Mouse (Mus musculus): ENCODE results near the gene Ddx42. TPM values are rescaled to one million over a fixed set of nuclear protein-coding genes. Genes with fewer than 3 reads are reported as not detected.

The Ddx42 gene
- 29.4 and 30.6 TPM in 2 replicates for polyA plus RNA-seq (2015; fragmentation: Nextera tagmentation; extraction: Ambion mirVana)

GRCm38 (mm10) chr11:106216730-106217490 is at the start of gene Ddx42:
Gene Ddx42 (plus strand): TSS chr11:106216926.

GRCm38 (mm10) chr11:106202123-106202465 is 14.6 kb upstream of the Ddx42 start, which contains the start of gene Strada:
Gene Strada (minus strand): TSS chr11:106202168.

GRCm38 (mm10) chr11:106215927-106216729 is 598 bp upstream of the Ddx42 start, which contains the start of gene Ccdc47:
Gene Ccdc47 (minus strand): TSS chr11:106216344.

DNA sequence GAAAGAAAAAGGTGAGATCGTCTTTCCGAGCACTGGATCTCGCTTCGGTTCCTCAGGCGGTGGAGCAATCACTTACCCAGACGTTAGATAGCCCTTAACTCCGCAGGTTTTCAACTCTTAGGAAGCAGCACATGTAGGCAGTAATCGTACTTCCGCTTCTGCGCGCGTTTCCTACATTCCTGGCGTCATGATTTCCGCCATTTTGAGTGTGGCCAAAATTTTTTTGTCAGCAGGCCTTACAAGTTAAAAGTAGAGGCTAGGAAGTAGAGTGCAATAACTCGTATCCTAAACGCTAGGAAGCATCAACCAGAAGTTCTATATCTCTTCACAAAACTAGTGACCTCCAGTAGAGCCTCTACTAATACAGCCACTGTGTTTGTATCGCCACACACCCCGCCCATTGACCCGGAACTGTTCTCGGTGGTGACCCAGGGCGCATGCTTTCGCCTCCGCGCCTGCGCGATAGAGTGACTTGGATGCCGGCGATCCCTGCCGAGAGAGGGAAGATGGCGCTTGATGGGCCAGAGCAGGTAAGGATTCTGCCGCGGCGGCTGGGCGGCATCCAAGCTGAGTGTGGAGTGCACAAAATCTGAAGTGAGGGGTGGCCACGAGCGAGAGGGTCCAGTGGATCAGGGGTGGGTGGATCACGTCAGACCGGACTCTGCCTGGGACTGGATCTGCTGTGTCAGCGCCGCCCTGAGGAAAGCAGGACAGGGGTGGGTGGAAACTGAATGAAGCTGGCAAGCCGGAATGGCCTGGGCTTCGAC is 39.1 kb downstream of the Ddx42 start, which contains the start of the genes Ftsj3 and Psmc5:
Gene Ftsj3 (minus strand): TSS at position 395 of the 767 bp plus-strand sequence.
Gene Psmc5 (plus strand): TSS at position 470 of the 767 bp plus-strand sequence.

GRCm38 (mm10) chr11:106272644-106273310 is 56.1 kb downstream of the Ddx42 start, which contains the start of gene Smarcd2:
Gene Smarcd2 (minus strand): TSS chr11:106272972.

DNA sequence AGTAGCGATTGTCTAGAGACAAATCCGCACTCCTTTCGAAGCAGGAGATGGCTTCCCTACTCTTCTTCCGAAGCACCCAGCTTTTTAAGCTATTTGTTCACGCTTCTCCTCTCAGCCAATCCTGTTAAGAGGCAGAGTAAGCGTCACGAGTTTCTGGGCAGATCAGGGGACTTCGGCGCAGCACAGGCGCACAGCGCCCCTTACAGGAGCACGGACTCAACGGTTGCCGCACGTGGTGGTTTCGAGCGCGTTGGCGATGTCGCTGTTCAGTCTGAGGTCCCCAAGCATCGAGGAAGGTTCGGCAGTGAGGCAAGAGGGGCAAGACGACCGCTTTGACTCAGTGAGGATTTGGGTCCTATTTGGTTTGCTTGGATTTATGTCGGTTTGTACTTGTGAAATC is 59.7 kb downstream of the Ddx42 start, which contains the start of gene Tcam1:
Gene Tcam1 (plus strand): TSS at position 219 of the 400 bp plus-strand sequence.

Other genes starting within 250 kb of the Ddx42 start
- gene Ace, start 249.0 kb upstream of the Ddx42 start, polyA plus RNA-seq (2015; fragmentation: Nextera tagmentation; extraction: Ambion mirVana) = 4.0 and 4.3 TPM in 2 replicates
- gene Ace3, start 222.3 kb upstream of the Ddx42 start, polyA plus RNA-seq (2015; fragmentation: Nextera tagmentation; extraction: Ambion mirVana) = not detected in 2 replicates
- 0.07 and 0.09 TPM in 2 replicates for gene Kcnh6, start 208.8 kb upstream of the Ddx42 start, polyA plus RNA-seq (2015; fragmentation: Nextera tagmentation; extraction: Ambion mirVana)
- gene Dcaf7, start 180.1 kb upstream of the Ddx42 start, polyA plus RNA-seq (2015; fragmentation: Nextera tagmentation; extraction: Ambion mirVana) = 27.0 and 28.4 TPM in 2 replicates
- gene Taco1, start 150.9 kb upstream of the Ddx42 start, polyA plus RNA-seq (2015; fragmentation: Nextera tagmentation; extraction: Ambion mirVana) = 10.9 and 11.8 TPM in 2 replicates
- 13.3 and 14.6 TPM in 2 replicates for gene Map3k3, start 132.3 kb upstream of the Ddx42 start, polyA plus RNA-seq (2015; fragmentation: Nextera tagmentation; extraction: Ambion mirVana)
- gene Gm10840, start 56.1 kb upstream of the Ddx42 start, polyA plus RNA-seq (2015; fragmentation: Nextera tagmentation; extraction: Ambion mirVana) = not detected in 2 replicates
- 48.7 and 60.5 TPM in 2 replicates for gene Limd2, start 56.1 kb upstream of the Ddx42 start, polyA plus RNA-seq (2015; fragmentation: Nextera tagmentation; extraction: Ambion mirVana)
- gene Strada, start 14.8 kb upstream of the Ddx42 start, polyA plus RNA-seq (2015; fragmentation: Nextera tagmentation; extraction: Ambion mirVana) = 22.1 and 25.0 TPM in 2 replicates
- gene Ccdc47, start 582 bp upstream of the Ddx42 start, polyA plus RNA-seq (2015; fragmentation: Nextera tagmentation; extraction: Ambion mirVana) = 71.4 and 81.6 TPM in 2 replicates
- gene Ftsj3, start 39.2 kb downstream of the Ddx42 start, polyA plus RNA-seq (2015; fragmentation: Nextera tagmentation; extraction: Ambion mirVana) = 24.9 and 26.6 TPM in 2 replicates
- 204 and 231 TPM in 2 replicates for gene Psmc5, start 39.2 kb downstream of the Ddx42 start, polyA plus RNA-seq (2015; fragmentation: Nextera tagmentation; extraction: Ambion mirVana)
- 23.1 and 28.6 TPM in 2 replicates for gene Smarcd2, start 56.0 kb downstream of the Ddx42 start, polyA plus RNA-seq (2015; fragmentation: Nextera tagmentation; extraction: Ambion mirVana)
- 0.06 TPM in 2 replicates for gene Tcam1, start 59.7 kb downstream of the Ddx42 start, polyA plus RNA-seq (2015; fragmentation: Nextera tagmentation; extraction: Ambion mirVana)
- gene Gh, start 84.9 kb downstream of the Ddx42 start, polyA plus RNA-seq (2015; fragmentation: Nextera tagmentation; extraction: Ambion mirVana) = not detected in 2 replicates
- gene Cd79b, start 97.8 kb downstream of the Ddx42 start, polyA plus RNA-seq (2015; fragmentation: Nextera tagmentation; extraction: Ambion mirVana) = 1.7 TPM in 2 replicates
- gene Scn4a, start 136.4 kb downstream of the Ddx42 start, polyA plus RNA-seq (2015; fragmentation: Nextera tagmentation; extraction: Ambion mirVana) = 10.9 and 17.9 TPM in 2 replicates
- gene Prr29, start 148.5 kb downstream of the Ddx42 start, polyA plus RNA-seq (2015; fragmentation: Nextera tagmentation; extraction: Ambion mirVana) = 3.1 and 3.5 TPM in 2 replicates
- gene Icam2, start 171.1 kb downstream of the Ddx42 start, polyA plus RNA-seq (2015; fragmentation: Nextera tagmentation; extraction: Ambion mirVana) = 30.6 and 33.8 TPM in 2 replicates